Mouse (Mus musculus) heart, embryonic 15.5 days (tissue): Measurements from ENCODE around the gene 1600012H06Rik. TPM values are rescaled to one million over a fixed set of nuclear protein-coding genes. Genes with fewer than 3 reads are reported as not detected.
A peak's percentile ranks its signal among the peaks of the same experiment; 100 is the strongest.
"Not testable (repeated sequence)": the region's sequence is repeated elsewhere in the genome, so short reads cannot be mapped to it uniquely, and the experiment has no call there.

Experiments
- ATAC-seq: fragments of 200-750 bp; cut with Nextera tagmentation; replicated peaks from 2 replicates; pipeline ENCODE4 v1.8.0; 2017; ENCODE audit warnings: low read depth, moderate TSS enrichment; ENCODE audit not compliant: insufficient number of reproducible peaks, insufficient read depth, low FRiP score
- H3K27ac ChIP-seq: fragments of 300-500 bp; sonication (generic); 2 replicates; pipeline ENCODE4 v1.5.1; 2015; ENCODE audit warnings: mild to moderate bottlenecking, inconsistent platforms
- H3K27me3 ChIP-seq: fragments of 300-500 bp; sonication (generic); 2 replicates; pipeline ENCODE4 v1.6.1; 2015; ENCODE audit warnings: inconsistent platforms
- H3K36me3 ChIP-seq: fragments of 300-500 bp; sonication (generic); 2 replicates; pipeline ENCODE4 v1.6.1; 2015; ENCODE audit warnings: mild to moderate bottlenecking, inconsistent platforms
- H3K4me1 ChIP-seq: fragments of 300-500 bp; sonication (generic); replicated peaks from 2 replicates; pipeline ENCODE4 v1.6.1; 2015; ENCODE audit warnings: inconsistent platforms
- H3K4me2 ChIP-seq: fragments of 300-500 bp; sonication (generic); 2 replicates; pipeline ENCODE4 v1.6.1; 2015; ENCODE audit warnings: inconsistent platforms, mild to moderate bottlenecking, moderate library complexity
- H3K4me3 ChIP-seq: fragments of 300-500 bp; sonication (generic); 2 replicates; pipeline ENCODE4 v1.5.1; 2015; ENCODE audit warnings: mild to moderate bottlenecking, inconsistent platforms
- H3K9ac ChIP-seq: fragments of 300-500 bp; sonication (generic); 2 replicates; pipeline ENCODE4 v1.6.1; 2015; ENCODE audit warnings: mild to moderate bottlenecking, inconsistent platforms
- H3K9me3 ChIP-seq: fragments of 300-500 bp; sonication (generic); replicated peaks from 2 replicates; pipeline ENCODE4 v1.6.1; 2016; ENCODE audit warnings: inconsistent platforms
- WGBS: fragments of 180-500 bp; shearing (Covaris S2); methylation state at CpG from one replicate; pipeline ENCODE4 v1.1.7; 2015; ENCODE audit warnings: mixed read lengths; 5-methylcytosine and 5-hydroxymethylcytosine counted together
- polyA plus RNA-seq: library from polyadenylated mRNA; unstranded; fragments of >200 nt; fragmentation: Nextera tagmentation; extraction: Ambion mirVana; gene quantifications from 2 replicates; pipeline ENCODE4 v1.2.1, GENCODE M21; 2015

1600012H06Rik gene
- polyA plus RNA-seq, 1 experiment from 2014 or later = 30.9 TPM

DNA sequence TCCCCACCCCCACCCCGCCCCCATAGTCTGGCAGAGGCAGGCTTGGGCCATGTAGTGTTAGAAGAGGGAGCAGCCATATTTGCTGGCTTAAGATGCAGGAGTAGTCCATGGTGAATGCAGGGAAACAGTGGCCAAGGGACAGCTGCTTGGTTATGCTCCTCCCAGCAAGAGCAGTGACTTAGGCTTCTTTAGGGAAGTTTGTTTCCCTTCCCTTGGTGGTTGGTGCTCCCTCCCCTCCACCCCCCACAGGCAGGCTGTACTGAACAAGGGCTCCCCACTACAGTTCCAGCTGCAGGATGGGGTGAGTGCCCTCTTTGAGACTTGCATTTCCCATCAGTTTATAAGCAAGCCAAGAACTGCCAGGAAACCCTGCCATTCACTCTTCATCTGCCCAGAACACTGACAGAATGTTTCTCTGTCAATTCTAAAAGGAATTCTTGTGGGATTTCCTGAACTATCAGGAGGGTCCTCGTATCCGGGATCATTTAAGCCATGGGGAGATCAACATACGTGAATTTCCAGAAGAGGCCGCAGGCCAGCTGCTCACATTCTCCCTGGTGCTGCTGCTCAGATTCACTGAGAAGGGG, 47.2 kb downstream of the 1600012H06Rik start:
- not testable (repeated sequence) for H3K4me1 ChIP-seq, ATAC-seq, H3K9ac ChIP-seq, H3K27ac ChIP-seq, H3K27me3 ChIP-seq, H3K36me3 ChIP-seq, H3K4me3 ChIP-seq, H3K4me2 ChIP-seq, H3K9me3 ChIP-seq
- 78% methylated on average over 4 of the region's 5 CpGs for WGBS

DNA sequence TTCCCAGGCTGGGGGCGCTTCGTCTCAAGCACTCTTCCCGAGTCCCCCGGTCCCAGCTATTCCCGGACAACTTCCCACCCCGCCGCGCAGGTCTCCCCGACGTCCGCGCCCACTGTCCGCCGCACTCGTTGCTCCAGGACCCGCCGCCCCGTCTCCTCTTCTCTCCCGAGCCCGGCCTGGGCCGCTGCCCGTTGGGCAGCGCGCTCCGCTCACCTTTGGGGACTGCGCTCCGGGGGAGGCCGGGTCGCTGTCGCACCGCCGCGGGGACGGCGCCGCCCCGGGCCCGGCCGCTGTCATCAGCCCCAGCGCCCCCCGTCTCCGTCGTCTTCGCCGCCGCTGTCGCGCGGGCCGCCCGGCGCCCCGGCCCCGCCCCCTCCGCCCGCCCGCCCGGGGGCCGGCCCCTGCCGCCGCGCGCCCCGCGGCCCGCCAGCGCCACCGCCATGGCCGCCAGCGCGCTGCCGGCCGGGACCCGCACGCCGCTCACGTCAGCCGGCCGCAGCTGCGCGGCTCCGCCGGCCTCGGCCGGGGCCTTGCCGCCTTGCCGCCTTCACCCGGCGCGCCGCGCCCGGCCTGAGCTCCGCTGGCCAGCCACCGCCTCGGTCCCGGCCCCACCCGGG, 49.6 kb downstream of the 1600012H06Rik start:
- H3K9ac ChIP-seq, H3K4me1 ChIP-seq, H3K9me3 ChIP-seq, H3K36me3 ChIP-seq, H3K27me3 ChIP-seq, H3K27ac ChIP-seq, H3K4me2 ChIP-seq, H3K4me3 ChIP-seq: not testable (repeated sequence)
- WGBS = no CpG with 5 or more reads among the region's 98 CpGs
- peak; percentile 85 for ATAC-seq

DNA sequence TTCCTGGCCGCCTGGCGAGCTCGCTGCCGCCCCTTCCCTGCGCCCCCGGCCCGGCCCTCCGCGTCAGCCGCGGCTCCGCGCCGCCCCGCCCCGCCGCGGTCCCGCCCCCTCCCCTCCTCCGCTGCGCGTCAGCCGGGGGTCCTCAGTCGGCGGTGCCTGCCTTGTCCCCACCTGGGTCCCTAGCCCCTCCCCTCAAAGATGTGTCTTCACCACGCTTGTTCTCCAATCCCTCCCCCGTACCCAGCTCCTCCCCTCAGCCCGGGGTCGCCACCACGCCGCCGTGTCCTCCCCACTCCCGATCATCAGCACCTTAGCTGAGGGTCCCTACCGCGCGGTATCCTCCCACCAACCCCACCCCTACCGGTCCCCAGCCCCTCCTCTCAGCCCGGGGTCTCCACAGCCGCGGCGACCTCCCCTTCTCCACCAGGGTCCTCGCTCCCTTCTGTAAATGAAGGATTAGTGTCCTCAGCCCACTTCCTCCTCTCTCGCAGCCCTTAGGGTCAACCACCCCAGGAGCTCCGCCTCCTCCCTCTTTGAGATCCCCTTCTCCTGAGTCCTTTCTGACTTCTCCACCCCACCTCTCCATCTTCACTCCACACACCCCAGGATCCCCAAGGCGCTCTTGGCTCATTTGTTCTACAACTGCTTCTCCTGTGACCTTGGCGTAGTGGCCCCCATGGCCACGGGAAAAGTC, 50.3 kb downstream of the 1600012H06Rik start:
- not testable (repeated sequence) for H3K9me3 ChIP-seq, H3K9ac ChIP-seq, H3K4me3 ChIP-seq, H3K4me2 ChIP-seq, H3K36me3 ChIP-seq, H3K27ac ChIP-seq, H3K4me1 ChIP-seq, H3K27me3 ChIP-seq
- ATAC-seq = peak; percentile 82
- WGBS = no CpG with 5 or more reads among the region's 47 CpGs

DNA sequence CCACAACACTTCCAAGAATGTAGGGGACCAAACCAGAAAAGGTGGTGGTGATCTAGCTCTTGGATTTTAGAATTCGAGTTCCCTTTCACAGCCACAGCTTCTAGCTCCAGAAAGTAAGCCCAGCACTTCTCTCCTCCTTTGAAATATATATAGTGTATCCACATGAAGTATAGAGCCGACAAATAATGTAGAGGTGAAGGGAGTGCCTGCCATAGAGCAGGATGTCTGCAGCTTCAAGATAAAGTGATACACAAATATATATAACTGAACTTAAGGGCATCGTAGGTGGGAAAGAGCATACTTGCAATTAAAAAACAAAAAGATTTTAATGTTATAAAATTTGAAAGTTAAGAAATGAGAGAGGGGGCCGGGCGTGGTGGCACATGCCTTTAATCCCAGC, 51.2 kb downstream of the 1600012H06Rik start:
- not testable (repeated sequence) for H3K9ac ChIP-seq, H3K27me3 ChIP-seq, H3K9me3 ChIP-seq, ATAC-seq, H3K4me2 ChIP-seq, H3K4me1 ChIP-seq, H3K27ac ChIP-seq, H3K4me3 ChIP-seq, H3K36me3 ChIP-seq
- no CpG with 5 or more reads among the region's 5 CpGs for WGBS

DNA sequence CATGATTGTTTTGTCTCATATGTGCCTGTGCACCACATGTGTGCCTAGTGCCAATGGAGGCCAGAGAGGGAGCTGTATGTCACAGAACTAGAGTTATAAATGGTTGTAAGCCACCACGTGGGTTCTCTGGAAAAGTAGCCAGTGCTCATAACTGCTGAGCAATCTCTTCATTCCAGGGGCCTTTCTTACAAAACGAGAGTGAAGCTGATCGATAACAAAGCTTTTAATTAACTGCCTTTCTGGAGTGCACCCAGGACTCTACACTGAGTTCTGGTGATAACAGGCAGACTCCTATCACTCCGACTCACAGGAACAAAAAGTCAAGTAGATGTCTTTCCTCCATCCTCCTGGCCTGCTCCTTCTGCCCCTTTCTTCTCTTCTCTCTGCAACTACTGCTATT, 57.1 kb downstream of the 1600012H06Rik start:
- H3K27me3 ChIP-seq, H3K9me3 ChIP-seq, H3K9ac ChIP-seq, ATAC-seq, H3K27ac ChIP-seq, H3K4me2 ChIP-seq, H3K4me1 ChIP-seq, H3K4me3 ChIP-seq, H3K36me3 ChIP-seq: not testable (repeated sequence)
- no CpG with 5 or more reads among the region's 4 CpGs for WGBS

DNA sequence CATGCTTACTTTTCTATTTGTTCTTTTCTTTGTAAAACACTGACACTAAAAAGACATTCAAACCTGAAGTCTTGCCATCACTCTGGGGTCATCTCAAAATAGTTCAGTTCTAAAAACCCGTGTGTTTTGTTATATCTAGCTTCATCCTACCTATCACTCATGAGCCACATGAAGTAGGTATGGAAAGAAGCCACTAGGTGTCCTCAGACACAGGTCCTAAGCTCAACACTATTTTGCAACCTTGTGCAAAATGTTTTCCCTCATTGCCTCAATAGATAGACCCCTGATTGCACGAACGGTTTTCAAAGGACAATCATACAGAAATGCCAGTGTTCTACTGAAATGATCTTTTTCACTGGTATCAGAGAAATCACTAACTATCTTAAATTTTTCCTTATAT, 66.1 kb downstream of the 1600012H06Rik start:
- H3K9me3 ChIP-seq, H3K4me3 ChIP-seq, ATAC-seq, H3K27me3 ChIP-seq, H3K4me1 ChIP-seq, H3K9ac ChIP-seq, H3K27ac ChIP-seq, H3K36me3 ChIP-seq, H3K4me2 ChIP-seq: not testable (repeated sequence)
- no CpG with 5 or more reads among the region's 3 CpGs for WGBS

Other genes with a start within 250 kb of the 1600012H06Rik start
- gene Thbs2, start 248.9 kb upstream of the 1600012H06Rik start, polyA plus RNA-seq = 32.7 and 45.9 TPM in 2 replicates
- gene Wdr27, start within 50 bp of the 1600012H06Rik start, polyA plus RNA-seq = 2.4 and 4.7 TPM in 2 replicates
- gene Phf10, start 18.1 kb downstream of the 1600012H06Rik start, polyA plus RNA-seq = 21.2 and 28.1 TPM in 2 replicates
- gene 9030025P20Rik, start 35.3 kb downstream of the 1600012H06Rik start, polyA plus RNA-seq = 5.4 and 7.1 TPM in 2 replicates
- 0.94 TPM in 1 of 2 replicates, not detected in the other for gene Gm3417, start 35.6 kb downstream of the 1600012H06Rik start, polyA plus RNA-seq
- 4.7 and 5.4 TPM in 2 replicates for gene Gm3435, start 67.0 kb downstream of the 1600012H06Rik start, polyA plus RNA-seq
- gene Ermard, start 98.0 kb downstream of the 1600012H06Rik start, polyA plus RNA-seq = 51.9 and 64.6 TPM in 2 replicates
- 1.00 TPM in 1 of 2 replicates, not detected in the other for gene Tcte3, start 98.3 kb downstream of the 1600012H06Rik start, polyA plus RNA-seq
- 1.9 and 2.1 TPM in 2 replicates for gene Gm3448, start 98.4 kb downstream of the 1600012H06Rik start, polyA plus RNA-seq